38 mouse cellular contexts compared by ENCODE assay signal in the genomic region with DNA sequence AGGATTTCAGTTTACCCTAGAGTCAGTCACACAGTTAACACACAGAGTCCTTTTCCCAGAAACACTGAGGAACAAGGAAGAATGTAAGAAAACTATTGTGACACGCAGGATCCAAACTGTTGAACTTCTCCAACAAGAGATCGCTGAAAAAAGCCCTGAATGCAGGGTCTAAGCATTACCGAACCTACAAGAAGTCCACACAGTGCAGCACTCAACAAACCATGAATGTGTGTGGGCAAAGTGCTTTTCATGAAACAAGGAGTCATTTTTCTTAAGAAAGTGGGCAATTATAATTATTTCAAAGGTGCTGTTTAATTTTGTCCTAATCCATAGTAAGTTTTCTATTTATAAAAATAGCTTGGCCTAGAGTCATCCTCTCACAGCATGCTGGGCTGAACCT. TPM values are rescaled to one million over a fixed set of nuclear protein-coding genes. Genes with fewer than 3 reads are reported as not detected.
"Had no signal": no experiment of that assay in that cellular context is flagged by ENCODE, and none has a peak within 500 bp of the region (broad histone marks: within the 10 kb centered on the region; RNA-seq: fewer than 3 reads in every experiment).

No protein-coding gene starts in this region.

RNA-seq across cellular contexts. Expression of gene Gm21411, which starts 6.3 kb away (rescaled TPM):
- total RNA-seq: left cerebral cortex, postnatal 14 days; left cerebral cortex, postnatal 25 days; left cerebral cortex, postnatal 36 days; liver, adult 2 months; megakaryocyte progenitor cell, adult 5-6 weeks; megakaryocyte, adult 5-6 weeks; megakaryocyte-erythroid progenitor cell, adult 5-6 weeks; midbrain, postnatal 0 days; monocyte, adult 5-6 weeks had no signal
- polyA plus RNA-seq: limb, embryonic 10.5 days; limb, embryonic 11.5 days; limb, embryonic 12.5 days; limb, embryonic 13.5 days; limb, embryonic 14.5 days; limb, embryonic 15.5 days; liver, adult 2 months; liver, embryonic 11.5 days; liver, embryonic 12.5 days; liver, embryonic 14.5 days; liver, embryonic 15.5 days; liver, embryonic 16.5 days; liver, postnatal 0 days; lung, adult 2 months; lung, embryonic 14.5 days; lung, embryonic 15.5 days; lung, embryonic 16.5 days; lung, postnatal 0 days; macrophage; midbrain, embryonic 10.5 days; midbrain, embryonic 11.5 days; midbrain, embryonic 12.5 days; midbrain, embryonic 13.5 days; midbrain, embryonic 14.5 days; midbrain, embryonic 15.5 days; midbrain, embryonic 16.5 days; midbrain, postnatal 0 days; myocyte; neural tube, embryonic 11.5 days; neural tube, embryonic 12.5 days; neural tube, embryonic 13.5 days had no signal
